Mouse (Mus musculus) bone marrow, adult 2 months (tissue): ENCODE results near the gene Hba-x.

Source experiments
- CTCF ChIP-seq: fragments of 200-500 bp; IDR thresholded peaks from 2 replicates; pipeline ENCODE4 v1.5.1; 2011; ENCODE audit warnings: low read length, control low read depth; ENCODE audit not compliant: control insufficient read depth, insufficient read depth
- POLR2A ChIP-seq: fragments of 200-500 bp; IDR thresholded peaks from 2 replicates; pipeline ENCODE4 v1.6.1; 2011; ENCODE audit warnings: low read depth, mild to moderate bottlenecking, control low read depth, low read length, borderline replicate concordance; ENCODE audit not compliant: control insufficient read depth

GRCm38 (mm10) chr11:32228292-32228845 is 47.8 kb upstream of the Hba-x start:
- no peak for TF ChIP-seq POLR2A
- no peak for TF ChIP-seq CTCF
